Mouse (Mus musculus) testis, adult 2 months (tissue): ENCODE results near the gene Rgsl1. TPM values are rescaled to one million over a fixed set of nuclear protein-coding genes. Genes with fewer than 3 reads are reported as not detected.

ENCODE experiments used
- H3K27ac ChIP-seq: fragments of 200-500 bp; 2 replicates; pipeline ENCODE4 v1.5.1; 2012; ENCODE audit warnings: low read depth, low read length; ENCODE audit not compliant: control insufficient read depth, insufficient read depth
- H3K27me3 ChIP-seq: fragments of 200-500 bp; 2 replicates; pipeline ENCODE4 v1.6.1; 2012; ENCODE audit warnings: mild to moderate bottlenecking, low read length, moderate library complexity; ENCODE audit not compliant: control insufficient read depth, insufficient read depth
- H3K36me3 ChIP-seq: fragments of 200-500 bp; 2 replicates; pipeline ENCODE4 v1.6.1; 2012; ENCODE audit warnings: mild to moderate bottlenecking, low read length; ENCODE audit not compliant: control insufficient read depth, insufficient read depth
- H3K4me1 ChIP-seq: fragments of 200-500 bp; 2 replicates; pipeline ENCODE4 v1.6.1; 2012; ENCODE audit warnings: low read length; ENCODE audit not compliant: control insufficient read depth, insufficient read depth
- H3K4me3 ChIP-seq: fragments of 200-500 bp; 2 replicates; pipeline ENCODE4 v1.5.1; 2012; ENCODE audit warnings: low read depth, mild to moderate bottlenecking, low read length, moderate library complexity, mixed read lengths; ENCODE audit not compliant: control insufficient read depth
- CTCF ChIP-seq: fragments of 200-500 bp; IDR thresholded peaks from 2 replicates; pipeline ENCODE4 v1.5.1; 2012; ENCODE audit warnings: low read depth, mild to moderate bottlenecking, inconsistent platforms, low read length, moderate library complexity; ENCODE audit not compliant: control insufficient read depth, insufficient read depth, insufficient replicate concordance
- POLR2A ChIP-seq: fragments of 200-500 bp; IDR thresholded peaks from 2 replicates; pipeline ENCODE4 v1.6.1; 2012; ENCODE audit warnings: low read depth, mild to moderate bottlenecking, inconsistent platforms, low read length, moderate library complexity; ENCODE audit not compliant: control insufficient read depth
- polyA plus RNA-seq: library from polyadenylated mRNA; depleted of rRNA; stranded (reverse); fragments of >200 nt; gene quantifications from 2 replicates; pipeline ENCODE4 v1.2.3, GENCODE M21; 2012

Gene Rgsl1
- polyA plus RNA-seq, 1 experiment: 22.6 TPM

DNA sequence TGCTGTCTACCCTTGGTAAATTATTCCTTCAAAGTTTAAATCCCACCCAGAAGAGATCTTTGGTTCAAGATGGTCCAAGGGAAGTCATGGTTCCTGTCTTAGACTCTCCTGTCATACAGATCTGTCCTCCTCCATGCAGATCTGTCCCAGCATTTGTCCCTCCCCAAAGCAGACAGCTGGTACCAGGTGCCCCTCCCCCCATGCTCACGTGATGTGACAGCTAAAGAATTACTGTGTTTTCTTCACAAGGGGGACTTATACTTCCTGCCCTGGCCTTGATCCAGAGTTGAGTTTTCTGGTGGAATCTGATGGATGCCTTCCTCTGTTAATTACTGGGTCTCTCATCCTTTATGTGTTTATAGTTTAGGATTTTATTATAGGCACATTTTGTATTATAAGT lies 95.4 kb downstream of the Rgsl1 start:
- TF ChIP-seq POLR2A (no peak), CTCF (no peak)
- H3K4me1 ChIP-seq: peaks cover 2% of the 10 kb centered on the region
- no peak overlapping the region for H3K4me3 ChIP-seq

GRCm38 (mm10) chr1:153747861-153748530 lies 95.9 kb downstream of the Rgsl1 start:
- Histone ChIP-seq H3K4me3 (no peak overlapping the region), H3K4me1 (peaks cover 2% of the 10 kb centered on the region), H3K27me3 (no peaks in the 10 kb centered on the region), H3K36me3 (no peaks in the 10 kb centered on the region), H3K27ac (no peak overlapping the region)
- no peak for TF ChIP-seq CTCF
- TF ChIP-seq POLR2A: no peak

More for the DNA sequence above, 95.4 kb downstream of the Rgsl1 start:
- no peak overlapping the region for H3K27ac ChIP-seq
- no peaks in the 10 kb centered on the region for H3K27me3 ChIP-seq
- no peaks in the 10 kb centered on the region for H3K36me3 ChIP-seq

- H3K27ac ChIP-seq: no peak overlapping the region
- TF ChIP-seq CTCF (peak; percentile 81), POLR2A (no peak)
- no peaks in the 10 kb centered on the region for H3K27me3 ChIP-seq
- no peaks in the 10 kb centered on the region for H3K36me3 ChIP-seq
- peaks cover 6% of the 10 kb centered on the region for H3K4me1 ChIP-seq
- H3K4me3 ChIP-seq: no peak overlapping the region
Measured at GRCm38 (mm10) chr1:153746728-153747127, 97.2 kb downstream of the Rgsl1 start.

DNA sequence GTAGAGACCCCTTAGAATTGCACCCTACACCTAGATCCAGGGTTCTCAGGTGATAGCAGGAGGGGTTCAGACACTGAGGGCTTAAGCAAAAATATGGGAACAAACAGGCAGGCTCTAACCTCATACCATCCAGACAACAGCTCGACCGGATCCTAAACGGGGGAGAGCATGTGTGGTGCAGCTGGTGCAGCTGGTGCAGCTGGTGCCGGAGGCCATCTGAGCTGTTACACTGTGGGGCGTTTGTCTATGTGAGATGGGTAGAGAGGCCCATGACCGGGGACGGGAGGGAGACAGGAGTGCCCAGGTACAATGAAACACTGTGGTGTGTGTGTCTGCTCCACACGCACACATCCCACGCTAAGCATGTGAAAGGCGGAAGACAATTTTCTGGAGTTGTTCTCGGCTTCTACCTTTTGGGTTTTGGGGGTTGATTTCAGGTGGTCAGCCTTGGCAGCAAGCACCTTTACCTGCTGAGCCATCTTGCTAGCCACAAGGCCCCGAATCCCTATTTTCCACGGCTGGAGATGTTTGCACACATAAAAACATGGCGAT lies 97.7 kb downstream of the Rgsl1 start:
- Histone ChIP-seq H3K36me3 (no peaks in the 10 kb centered on the region), H3K4me1 (peaks cover 6% of the 10 kb centered on the region), H3K27me3 (no peaks in the 10 kb centered on the region), H3K27ac (no peak overlapping the region), H3K4me3 (no peak overlapping the region)
- no peak for TF ChIP-seq POLR2A
- TF ChIP-seq CTCF: no peak

GRCm38 (mm10) chr1:153742374-153743155 lies 101.4 kb downstream of the Rgsl1 start:
- Histone ChIP-seq H3K27ac (no peak overlapping the region), H3K4me3 (no peak overlapping the region), H3K27me3 (no peaks in the 10 kb centered on the region), H3K4me1 (peaks cover 21% of the 10 kb centered on the region), H3K36me3 (no peaks in the 10 kb centered on the region)
- TF ChIP-seq POLR2A (no peak), CTCF (no peak; the same call in 1 of the 2 replicates)

GRCm38 (mm10) chr1:153741551-153742316 lies 102.2 kb downstream of the Rgsl1 start:
- TF ChIP-seq POLR2A (no peak), CTCF (no peak)
- peaks cover 21% of the 10 kb centered on the region for H3K4me1 ChIP-seq
- no peak overlapping the region for H3K27ac ChIP-seq
- H3K27me3 ChIP-seq: no peaks in the 10 kb centered on the region
- no peak overlapping the region for H3K4me3 ChIP-seq
- no peaks in the 10 kb centered on the region for H3K36me3 ChIP-seq
